Mouse (Mus musculus): Measurements from ENCODE around the gene C130026I21Rik. TPM values are rescaled to one million over a fixed set of nuclear protein-coding genes. Genes with fewer than 3 reads are reported as not detected.
"Not testable (repeated sequence)": the region's sequence is repeated elsewhere in the genome, so short reads cannot be mapped to it uniquely, and the experiment has no call there.

The C130026I21Rik gene
- polyA plus RNA-seq, 1 experiment from 2014 or later = not detected

GRCm38 (mm10) chr1:85114666-85115402 lies 155.5 kb downstream of the C130026I21Rik start:
- not testable (repeated sequence) for H3K27me3 ChIP-seq (replicated peaks); H3K4me3 ChIP-seq (replicated peaks); H3K4me1 ChIP-seq; H3K4me2 ChIP-seq; H3K36me3 ChIP-seq; H3K9ac ChIP-seq (replicated peaks); ATAC-seq (ENCODE audit: low FRiP score); H3K27ac ChIP-seq (replicated peaks)
- 57% methylated on average over 6 of the region's 6 CpGs for WGBS
- H3K9me3 ChIP-seq (replicated peaks) = peaks cover 12% of the 10 kb centered on the region

DNA sequence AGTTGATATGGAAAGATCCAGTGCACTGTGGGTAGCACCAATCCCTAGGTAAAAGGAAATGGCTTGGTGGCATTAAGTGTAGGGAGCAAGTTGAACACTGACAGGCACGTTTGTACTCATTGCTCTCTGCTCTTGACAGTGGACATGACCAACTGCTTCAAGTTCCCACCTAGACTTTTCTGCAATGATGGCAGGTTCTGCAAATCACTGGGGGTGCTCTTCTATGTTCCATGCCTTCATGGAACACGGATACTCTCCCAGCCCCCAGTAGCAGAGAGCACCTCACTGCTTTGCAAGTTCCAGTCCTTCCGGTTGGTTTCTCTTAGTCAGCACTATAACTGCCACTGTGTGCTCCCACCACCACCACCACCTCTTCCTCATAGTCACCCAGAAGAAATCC lies 156.3 kb downstream of the C130026I21Rik start:
- H3K27me3 ChIP-seq (replicated peaks); ATAC-seq (ENCODE audit: low FRiP score); H3K27ac ChIP-seq (replicated peaks); H3K4me1 ChIP-seq; H3K4me2 ChIP-seq; H3K9ac ChIP-seq (replicated peaks); H3K4me3 ChIP-seq (replicated peaks); H3K36me3 ChIP-seq: not testable (repeated sequence)
- 84% methylated on average over 3 of the region's 3 CpGs for WGBS
- peaks cover 12% of the 10 kb centered on the region for H3K9me3 ChIP-seq (replicated peaks)

DNA sequence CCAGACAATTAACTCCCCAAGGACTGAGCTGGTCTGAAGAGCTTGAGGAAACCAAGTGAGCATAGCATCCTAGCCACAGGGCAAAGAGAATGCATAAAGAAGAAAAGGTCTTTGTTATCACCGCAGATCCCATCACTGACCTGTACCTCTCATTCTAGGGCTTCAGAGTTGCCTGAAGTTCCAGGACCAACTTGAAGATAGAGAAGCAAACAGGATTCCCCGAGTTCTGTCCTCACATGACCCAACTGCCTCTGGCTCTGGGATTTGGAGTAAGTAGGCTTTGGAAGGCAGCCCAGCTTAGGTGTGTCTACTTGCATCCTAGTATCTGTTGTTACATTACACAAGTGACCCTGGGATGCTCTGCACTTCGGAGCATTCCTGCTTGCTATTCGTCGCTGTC lies 157.5 kb downstream of the C130026I21Rik start:
- not testable (repeated sequence) for H3K4me2 ChIP-seq; H3K4me1 ChIP-seq; H3K9ac ChIP-seq (replicated peaks); ATAC-seq (ENCODE audit: low FRiP score); H3K27ac ChIP-seq (replicated peaks); H3K4me3 ChIP-seq (replicated peaks); H3K36me3 ChIP-seq; H3K27me3 ChIP-seq (replicated peaks)
- H3K9me3 ChIP-seq (replicated peaks) = peaks cover 12% of the 10 kb centered on the region
- 70% methylated on average over 2 of the region's 5 CpGs for WGBS

GRCm38 (mm10) chr1:85112266-85112665 lies 158.1 kb downstream of the C130026I21Rik start:
- not testable (repeated sequence) for ATAC-seq (ENCODE audit: low FRiP score); H3K36me3 ChIP-seq; H3K4me2 ChIP-seq; H3K4me3 ChIP-seq (replicated peaks); H3K9me3 ChIP-seq (replicated peaks); H3K27ac ChIP-seq (replicated peaks); H3K4me1 ChIP-seq; H3K27me3 ChIP-seq (replicated peaks); H3K9ac ChIP-seq (replicated peaks)
- WGBS = 90% methylated on average over 7 of the region's 7 CpGs

DNA sequence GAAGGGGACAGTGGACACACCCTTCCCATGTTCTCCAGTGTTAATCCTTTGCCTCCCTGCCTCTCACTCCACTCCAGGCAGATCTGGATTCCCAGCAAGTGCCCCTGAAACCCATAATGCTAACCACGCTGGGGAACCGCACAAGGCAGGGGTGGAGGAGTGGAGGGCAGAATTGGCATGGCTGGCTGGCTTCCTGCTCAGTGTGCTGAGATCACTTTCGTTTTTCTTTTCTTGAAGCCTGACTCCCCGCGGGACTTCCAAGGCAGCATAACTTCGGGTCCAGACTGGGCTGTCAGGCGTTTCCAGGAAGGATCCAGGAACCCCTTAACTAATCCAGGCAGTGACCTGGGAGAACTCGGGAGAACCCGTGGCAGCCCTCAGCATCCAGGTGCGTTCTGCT lies 158.8 kb downstream of the C130026I21Rik start:
- H3K36me3 ChIP-seq; H3K4me2 ChIP-seq; H3K9me3 ChIP-seq (replicated peaks); H3K4me3 ChIP-seq (replicated peaks); H3K27ac ChIP-seq (replicated peaks); H3K27me3 ChIP-seq (replicated peaks); H3K9ac ChIP-seq (replicated peaks); ATAC-seq (ENCODE audit: low FRiP score); H3K4me1 ChIP-seq: not testable (repeated sequence)
- 74% methylated on average over 10 of the region's 10 CpGs for WGBS

DNA sequence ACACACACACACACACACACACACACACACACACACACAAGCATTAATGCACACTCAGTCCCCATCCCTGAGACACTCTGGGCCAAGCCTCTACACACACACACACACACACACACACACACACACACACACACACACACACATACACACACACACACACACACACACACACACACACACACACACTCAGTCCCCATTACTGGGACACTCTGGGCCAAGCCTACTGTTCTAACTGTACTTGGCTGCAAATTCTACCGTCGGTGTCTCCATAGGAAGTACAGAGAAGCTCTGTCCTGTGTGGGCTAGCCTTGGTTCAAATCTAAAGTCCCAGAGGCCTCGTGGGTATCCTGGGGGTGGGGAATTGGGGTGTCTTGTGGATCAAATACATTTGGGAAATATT lies 159.5 kb downstream of the C130026I21Rik start:
- not testable (repeated sequence) for ATAC-seq (ENCODE audit: low FRiP score)

DNA sequence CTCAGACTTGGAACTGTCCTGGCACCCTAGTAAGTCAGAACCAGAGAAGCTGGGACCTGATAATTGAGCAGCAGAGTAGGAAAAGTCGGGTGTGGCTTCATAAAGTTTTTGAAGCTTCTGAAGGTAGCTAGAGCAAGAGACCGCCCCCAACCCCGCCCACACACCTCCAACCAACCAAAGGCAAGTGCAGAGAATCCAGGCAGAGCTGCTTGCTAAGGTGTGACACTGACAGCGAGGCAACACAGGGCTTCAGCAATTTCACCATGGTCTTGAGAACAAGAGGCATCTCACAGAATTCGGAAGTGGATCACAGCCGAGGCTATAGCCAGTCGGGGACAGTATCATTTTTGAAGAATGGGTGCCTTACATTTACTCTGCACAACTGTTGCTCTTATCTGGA lies 160.6 kb downstream of the C130026I21Rik start, which contains the start of gene A530032D15Rik:
TSS of gene A530032D15Rik (minus strand) at position 101 of the 400 bp plus-strand sequence.
- not testable (repeated sequence) for ATAC-seq (ENCODE audit: low FRiP score); H3K27ac ChIP-seq (replicated peaks); H3K27me3 ChIP-seq (replicated peaks); H3K4me1 ChIP-seq; H3K36me3 ChIP-seq; H3K9ac ChIP-seq (replicated peaks); H3K4me3 ChIP-seq (replicated peaks); H3K4me2 ChIP-seq; H3K9me3 ChIP-seq (replicated peaks)
- WGBS = 69% methylated on average over 2 of the region's 7 CpGs

More for the DNA sequence above, 159.5 kb downstream of the C130026I21Rik start:
- not testable (repeated sequence) for H3K27ac ChIP-seq (replicated peaks); H3K27me3 ChIP-seq (replicated peaks); H3K9ac ChIP-seq (replicated peaks); H3K4me1 ChIP-seq; H3K4me2 ChIP-seq; H3K36me3 ChIP-seq; H3K4me3 ChIP-seq (replicated peaks); H3K9me3 ChIP-seq (replicated peaks)
- 76% methylated on average over 2 of the region's 3 CpGs for WGBS

- ATAC-seq (ENCODE audit: low FRiP score) = not testable (repeated sequence)
- 76% methylated on average over 5 of the region's 6 CpGs for WGBS
Observed at GRCm38 (mm10) chr1:85106013-85106412, 164.4 kb downstream of the C130026I21Rik start.

GRCm38 (mm10) chr1:85105336-85105735 lies 165.0 kb downstream of the C130026I21Rik start:
- H3K9ac ChIP-seq (replicated peaks); H3K27ac ChIP-seq (replicated peaks); H3K9me3 ChIP-seq (replicated peaks); H3K36me3 ChIP-seq; H3K4me1 ChIP-seq; H3K4me3 ChIP-seq (replicated peaks); H3K4me2 ChIP-seq; ATAC-seq (ENCODE audit: low FRiP score); H3K27me3 ChIP-seq (replicated peaks): not testable (repeated sequence)
- WGBS = 83% methylated on average over 4 of the region's 4 CpGs

More at GRCm38 (mm10) chr1:85106013-85106412, 164.4 kb downstream of the C130026I21Rik start:
- H3K36me3 ChIP-seq; H3K4me2 ChIP-seq; H3K4me1 ChIP-seq; H3K9me3 ChIP-seq (replicated peaks); H3K9ac ChIP-seq (replicated peaks); H3K27me3 ChIP-seq (replicated peaks); H3K4me3 ChIP-seq (replicated peaks); H3K27ac ChIP-seq (replicated peaks): not testable (repeated sequence)

DNA sequence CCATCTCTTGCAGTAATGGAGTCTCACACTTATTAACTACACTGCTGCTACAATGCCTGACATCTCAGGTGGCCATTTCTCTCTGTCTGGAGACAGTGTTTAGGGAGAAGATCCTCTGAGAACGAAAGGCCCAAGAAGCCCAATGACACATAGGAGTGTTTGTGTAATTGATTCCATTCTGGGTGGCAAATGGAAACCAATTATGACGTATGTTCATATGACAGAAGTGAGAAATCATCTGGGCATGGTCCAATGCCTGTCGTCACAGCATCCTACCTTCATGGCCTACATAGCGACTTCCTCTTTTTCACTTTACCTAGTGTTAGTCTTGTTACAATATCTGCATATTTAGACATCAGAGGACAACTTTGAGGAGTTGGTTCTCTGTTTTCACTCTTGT lies 168.6 kb downstream of the C130026I21Rik start:
- not testable (repeated sequence) for H3K27me3 ChIP-seq (replicated peaks); H3K9me3 ChIP-seq (replicated peaks); H3K4me1 ChIP-seq; H3K36me3 ChIP-seq; H3K4me2 ChIP-seq; H3K27ac ChIP-seq (replicated peaks); H3K4me3 ChIP-seq (replicated peaks); H3K9ac ChIP-seq (replicated peaks); ATAC-seq (ENCODE audit: low FRiP score)
- 89% methylated on average over 4 of the region's 4 CpGs for whole genome bisulfite sequencing

DNA sequence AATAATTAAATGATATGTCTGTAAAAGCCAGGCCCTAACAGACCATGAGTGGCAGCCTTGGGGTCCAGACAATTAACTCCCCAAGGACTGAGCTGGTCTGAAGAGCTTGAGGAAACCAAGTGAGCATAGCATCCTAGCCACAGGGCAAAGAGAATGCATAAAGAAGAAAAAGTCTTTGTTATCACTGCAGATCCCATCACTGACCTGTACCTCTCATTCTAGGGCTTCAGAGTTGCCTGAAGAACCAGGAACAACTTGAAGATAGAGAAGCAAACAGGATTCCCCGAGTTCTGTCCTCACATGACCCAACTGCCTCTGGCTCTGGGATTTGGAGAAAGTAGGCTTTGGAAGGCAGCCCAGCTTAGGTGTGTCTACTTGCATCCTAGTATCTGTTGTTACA lies 170.5 kb downstream of the C130026I21Rik start, which contains the start of gene Gm10553:
TSS of gene Gm10553 (plus strand) at position 301 of the 400 bp plus-strand sequence.
- not testable (repeated sequence) for H3K9me3 ChIP-seq (replicated peaks); H3K4me1 ChIP-seq; H3K27ac ChIP-seq (replicated peaks); H3K4me2 ChIP-seq; H3K9ac ChIP-seq (replicated peaks); ATAC-seq (ENCODE audit: low FRiP score); H3K27me3 ChIP-seq (replicated peaks); H3K36me3 ChIP-seq; H3K4me3 ChIP-seq (replicated peaks)
- 69% methylated on average over 1 of the region's 1 CpGs for WGBS

DNA sequence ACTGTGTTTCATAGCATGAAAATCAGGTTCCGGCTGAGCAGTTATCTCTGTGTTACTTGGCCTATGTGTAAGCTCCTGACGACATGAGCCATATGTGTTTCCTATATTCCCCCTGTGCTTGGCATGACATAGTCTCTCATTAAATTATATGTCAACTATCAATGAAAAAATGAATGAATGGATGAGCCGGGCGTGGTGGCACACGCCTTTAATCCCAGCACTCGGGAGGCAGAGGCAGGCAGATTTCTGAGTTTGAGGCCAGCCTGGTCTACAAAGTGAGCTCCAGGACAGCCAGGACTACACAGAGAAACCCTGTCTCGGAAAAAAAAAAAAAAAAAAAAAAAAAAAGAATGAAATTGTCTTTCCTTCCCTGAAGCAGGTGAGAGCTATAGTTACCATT lies 171.3 kb downstream of the C130026I21Rik start:
- not testable (repeated sequence) for H3K4me3 ChIP-seq (replicated peaks); ATAC-seq (ENCODE audit: low FRiP score); H3K9ac ChIP-seq (replicated peaks); H3K36me3 ChIP-seq; H3K4me2 ChIP-seq; H3K9me3 ChIP-seq (replicated peaks); H3K27me3 ChIP-seq (replicated peaks); H3K4me1 ChIP-seq; H3K27ac ChIP-seq (replicated peaks)
- 82% methylated on average over 7 of the region's 7 CpGs for whole genome bisulfite sequencing

All from neural tube, embryonic 15.5 days (tissue).